Mouse (Mus musculus) ES-E14 (cell line): Measurements from ENCODE around the gene Prox2.

Experiments used
- CHD2 ChIP-seq: IDR thresholded peaks from 2 replicates; pipeline ENCODE4 v1.6.1; 2014; ENCODE audit warnings: mild to moderate bottlenecking, low read depth, low read length, inconsistent platforms
- HCFC1 ChIP-seq: IDR thresholded peaks from 2 replicates; pipeline ENCODE4 v1.6.1; 2012; ENCODE audit warnings: low read length, inconsistent platforms, borderline replicate concordance; ENCODE audit not compliant: insufficient read depth
- MAFK ChIP-seq: IDR thresholded peaks from 2 replicates; pipeline ENCODE4 v1.6.1; 2014; ENCODE audit warnings: mild to moderate bottlenecking, low read depth, low read length, inconsistent platforms; ENCODE audit not compliant: insufficient read depth
- ZNF384 ChIP-seq: IDR thresholded peaks from 2 replicates; pipeline ENCODE4 v1.6.1; 2012; ENCODE audit warnings: low read depth, low read length, inconsistent platforms

GRCm38 (mm10) chr12:85121806-85122459, 11.4 kb upstream of the Prox2 start:
- TF ChIP-seq ZNF384 (no peak), HCFC1 (no peak), MAFK (no peak), CHD2 (no peak)
